Mouse (Mus musculus): ENCODE measurements around the gene Noc2l. TPM values are rescaled to one million over a fixed set of nuclear protein-coding genes. Genes with fewer than 3 reads are reported as not detected.
A peak's percentile ranks its signal among the peaks of the same experiment; 100 is the strongest.

Gene Noc2l
- total RNA-seq (2012; rRNA removed) (164 and 172 TPM in 2 replicates), polyA plus RNA-seq (2012; ENCODE audit: insufficient read depth in 1 of 2, insufficient read length in 2 of 2, low read depth in 1 of 2, low replicate concordance in 2 of 2, missing spikeins in 1 of 2) (100 to 1,000 TPM; 122 to 234 TPM)

DNA sequence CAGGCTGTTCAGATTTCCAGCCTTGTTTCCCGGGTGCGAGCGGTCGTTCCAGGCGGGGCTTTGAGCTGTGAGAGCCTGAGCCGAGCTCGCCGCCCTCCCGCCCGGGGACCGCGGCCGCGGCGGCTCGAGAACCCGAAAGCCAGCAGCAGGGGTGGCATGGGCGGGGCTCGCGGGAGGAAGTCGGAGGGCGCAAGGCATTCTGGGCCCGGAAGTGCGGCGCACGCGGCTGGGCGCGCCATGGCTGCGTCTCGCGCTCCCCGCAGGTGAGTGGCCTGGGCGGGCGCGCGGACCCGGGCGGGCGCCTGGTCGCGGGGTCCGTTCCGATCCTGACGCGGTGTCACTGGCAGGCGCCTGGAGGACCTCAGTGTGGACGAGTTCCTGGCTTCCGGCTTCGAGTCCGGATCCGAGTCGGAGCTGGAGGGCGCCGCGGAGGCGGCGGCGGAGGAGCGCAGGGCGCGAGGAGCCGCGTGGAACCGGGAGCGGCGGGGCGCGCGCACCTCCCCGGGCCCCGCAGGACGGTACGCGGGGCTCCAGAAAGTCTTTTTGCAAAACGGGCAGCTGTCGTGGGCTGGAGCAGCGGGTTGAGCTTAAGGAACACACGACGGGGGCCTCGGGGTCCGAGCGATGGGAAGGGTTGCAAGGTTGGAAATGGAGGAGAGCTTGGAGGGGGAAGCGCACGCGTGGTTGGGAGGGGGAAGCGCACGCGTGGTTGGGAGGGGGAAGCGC is at the start of gene Noc2l:
Noc2l (plus strand) TSS at position 203 of the 726 bp plus-strand sequence.
- H3K4me1 ChIP-seq (ENCODE audit: control insufficient read depth in 1 of 2, insufficient read depth in 2 of 2, low read length in 2 of 2) = peaks cover 2 to 6% of the 10 kb centered on the region in 2 experiments; a peak in 2 of 4 replicates
- peaks cover 8 to 19% of the 10 kb centered on the region in 2 experiments for H3K36me3 ChIP-seq (ENCODE audit: control insufficient read depth in 1 of 2, insufficient read depth in 2 of 2, low read length in 2 of 2)
- H3K4me3 ChIP-seq (ENCODE audit: control insufficient read depth in 1 of 2, insufficient read depth in 1 of 2, low read depth in 2 of 2, low read length in 2 of 2) = peak within 1 kb of the TSS; percentile 91 to 96
- H3K27ac ChIP-seq (ENCODE audit: control insufficient read depth, low read depth, low read length) = peak within 1 kb of the TSS; percentile 96
- DNase-seq (ENCODE audit: low read depth, low spot score) = peak; percentile 94
- H3K9me3 ChIP-seq (replicated peaks; ENCODE audit: insufficient read depth, low read length) = no peaks in the 10 kb centered on the region
- H3K79me2 ChIP-seq (ENCODE audit: control insufficient read depth, insufficient read depth, low read length, poor library complexity) = peaks cover 46% of the 10 kb centered on the region
- H3K27me3 ChIP-seq (ENCODE audit: control insufficient read depth in 1 of 2, insufficient read depth in 2 of 2, low read length in 2 of 2) = no peaks in the 10 kb centered on the region
- H3K9ac ChIP-seq (ENCODE audit: control insufficient read depth, low read depth, low read length, poor library complexity, severe bottlenecking) = peak within 1 kb of the TSS; percentile 96
- peak; percentile 76; the same call in 1 of the 2 replicates for TF ChIP-seq NELFE (IDR thresholded peaks at IDR 0.05; ENCODE audit: low read depth, low read length)
- TF ChIP-seq MAZ (IDR thresholded peaks at IDR 0.05; ENCODE audit: low read depth, low read length) = no peak
- 0 out of 2 replicates have a peak, but pooled peaks have one; percentile 56 for TF ChIP-seq UBTF (IDR thresholded peaks at IDR 0.05; ENCODE audit: borderline replicate concordance, insufficient read depth, low read depth, low read length)
- peak; percentile 97 for TF ChIP-seq MXI1 (IDR thresholded peaks at IDR 0.05; ENCODE audit: low read depth, low read length)
- TF ChIP-seq ZC3H11A (IDR thresholded peaks at IDR 0.05; ENCODE audit: low read depth, low read length) = no peak
- no peak for TF ChIP-seq ETS1 (IDR thresholded peaks at IDR 0.05; ENCODE audit: low read depth, low read length)
- TF ChIP-seq MEF2A (IDR thresholded peaks at IDR 0.05; ENCODE audit: extremely low read depth, insufficient replicate concordance, low read depth, low read length, poor library complexity, severe bottlenecking) = no peak
- TF ChIP-seq POLR2AphosphoS2 (IDR thresholded peaks at IDR 0.05; ENCODE audit: low read length) = 0 out of 2 replicates have a peak, but pooled peaks have one; percentile 54
- TF ChIP-seq MAX (IDR thresholded peaks at IDR 0.05; ENCODE audit: low read length) = peak; percentile 90
- TF ChIP-seq KAT2A (conservative IDR thresholded peaks at IDR 0.05; ENCODE audit: low read depth, low read length) = peak; percentile 80; the same call in 1 of the 2 replicates
- TF ChIP-seq MYB (IDR thresholded peaks at IDR 0.05; ENCODE audit: low read depth, low read length) = peak; percentile 15; the same call in 1 of the 2 replicates
- no peak for TF ChIP-seq JUND (IDR thresholded peaks at IDR 0.05; ENCODE audit: low read depth, low read length)
- peak; percentile 90 for TF ChIP-seq HCFC1 (IDR thresholded peaks at IDR 0.05; ENCODE audit: low read depth, low read length)
- no peak for TF ChIP-seq CHD2 (IDR thresholded peaks at IDR 0.05; ENCODE audit: low read length)
- peak; percentile 48; the same call in 1 of the 2 replicates for TF ChIP-seq TBP (IDR thresholded peaks at IDR 0.05; ENCODE audit: low read depth, low read length)
- 0 out of 2 replicates have a peak, but pooled peaks have one; percentile 23 for TF ChIP-seq CHD1 (IDR thresholded peaks at IDR 0.05; ENCODE audit: low read depth, low read length)
- TF ChIP-seq RAD21 (IDR thresholded peaks at IDR 0.05; ENCODE audit: low read depth, low read length) = no peak
- TF ChIP-seq SMC3 (IDR thresholded peaks at IDR 0.05; ENCODE audit: low read depth, low read length) = no peak; the same call in 1 of the 2 replicates
- peak; percentile 94 for TF ChIP-seq SIN3A (IDR thresholded peaks at IDR 0.05; ENCODE audit: low read length)
- TF ChIP-seq CTCF (IDR thresholded peaks at IDR 0.05 in 2 of 3, conservative IDR thresholded peaks at IDR 0.05 in 1 of 3; ENCODE audit: control insufficient read depth in 1 of 3, insufficient read depth in 1 of 3, low read depth in 2 of 3, low read length in 3 of 3, poor library complexity in 1 of 3, severe bottlenecking in 1 of 3) = no peak; a peak in 1 of 6 replicates
- peak; percentile 57 for TF ChIP-seq TCF12 (IDR thresholded peaks at IDR 0.05; ENCODE audit: low read depth, low read length)
- TF ChIP-seq RCOR1 (IDR thresholded peaks at IDR 0.05; ENCODE audit: low read depth, low read length) = no peak
- TF ChIP-seq NRF1 (IDR thresholded peaks at IDR 0.05; ENCODE audit: insufficient read depth, low read depth, low read length, poor library complexity, severe bottlenecking) = no peak
- TF ChIP-seq USF1 (IDR thresholded peaks at IDR 0.05; ENCODE audit: low read depth, low read length) = 0 out of 2 replicates have a peak, but pooled peaks have one; percentile 43
- TF ChIP-seq BHLHE40 (IDR thresholded peaks at IDR 0.05; ENCODE audit: borderline replicate concordance, low read depth, low read length) = 0 out of 2 replicates have a peak, but pooled peaks have one; percentile 17
- TF ChIP-seq MAFK (IDR thresholded peaks at IDR 0.05; ENCODE audit: borderline replicate concordance, low read depth, low read length) = no peak
- peak; percentile 86 for TF ChIP-seq ELF1 (IDR thresholded peaks at IDR 0.05; ENCODE audit: low read depth, low read length)
- no peak for TF ChIP-seq GATA1 (IDR thresholded peaks at IDR 0.05; ENCODE audit: low read depth, low read length)
- 0 out of 2 replicates have a peak, but pooled peaks have one; percentile 16 for TF ChIP-seq E2F4 (IDR thresholded peaks at IDR 0.05; ENCODE audit: borderline replicate concordance, low read depth, low read length)
- TF ChIP-seq MYC (IDR thresholded peaks at IDR 0.05; ENCODE audit: low read depth, low read length) = peak; percentile 86
- TF ChIP-seq GABPA (IDR thresholded peaks at IDR 0.05; ENCODE audit: low read depth, low read length) = no peak
- TF ChIP-seq ZMIZ1 (IDR thresholded peaks at IDR 0.05; ENCODE audit: low read depth, low read length) = peak; percentile 74; the same call in 1 of the 2 replicates
- TF ChIP-seq EP300 (IDR thresholded peaks at IDR 0.05; ENCODE audit: low read depth in 1 of 2, low read length in 2 of 2) = no peak; a peak in 1 of 4 replicates
- TF ChIP-seq ZNF384 (IDR thresholded peaks at IDR 0.05; ENCODE audit: low read depth, low read length) = no peak
- TF ChIP-seq ZKSCAN1 (IDR thresholded peaks at IDR 0.05; ENCODE audit: low read depth, low read length) = no peak

Data from MEL (cell line).